Mouse (Mus musculus): Measurements from ENCODE around the gene Cfap221. TPM values are rescaled to one million over a fixed set of nuclear protein-coding genes. Genes with fewer than 3 reads are reported as not detected.

Gene Cfap221
- total RNA-seq, 4 experiments from 2014 or later, result not detected

DNA sequence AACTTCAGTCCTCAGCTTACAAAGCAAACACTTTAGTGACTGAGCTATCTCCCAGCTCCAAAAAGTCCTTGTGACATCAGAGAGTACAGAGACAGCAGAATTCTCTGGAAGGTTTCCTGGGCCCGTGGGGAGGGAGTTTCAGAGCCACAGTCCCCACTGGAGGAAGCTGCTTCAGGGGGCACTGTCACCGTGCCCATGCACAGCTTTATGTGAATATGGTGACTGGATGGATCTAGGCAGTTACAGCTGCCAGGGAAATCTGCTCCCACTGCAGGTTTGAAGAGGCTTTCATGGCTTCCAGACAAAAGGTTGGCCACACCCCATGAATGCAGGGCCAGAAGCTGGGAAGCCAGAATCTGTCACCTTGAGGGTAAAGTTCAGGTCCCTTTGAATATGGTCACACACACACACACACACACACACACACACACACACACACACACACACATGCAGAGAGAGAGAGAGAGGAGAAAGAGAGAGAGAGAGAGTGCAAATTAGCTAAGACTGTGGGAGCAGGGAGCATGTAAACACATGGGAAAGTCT, 89.8 kb downstream of the Cfap221 start:
- DNase-seq (ENCODE audit: low spot score), result no peak

DNA sequence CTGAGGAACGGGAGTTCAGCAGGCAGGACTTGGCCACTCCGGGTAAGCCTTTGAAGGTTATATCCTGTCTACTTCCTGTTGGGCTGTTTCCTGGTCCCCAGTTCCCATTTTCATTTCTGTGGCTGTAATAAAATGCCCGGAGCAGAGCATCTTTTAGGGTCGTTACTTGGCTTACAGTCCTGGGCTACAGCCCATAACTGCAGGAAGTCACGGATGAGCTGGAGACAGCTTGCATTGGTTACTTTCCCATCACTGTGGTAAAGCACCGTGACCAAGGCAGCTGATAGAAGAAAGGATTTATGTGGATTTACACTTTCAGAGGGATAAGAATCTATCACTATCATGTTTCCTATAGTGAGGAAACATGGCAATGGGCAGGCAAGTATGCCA, 93.8 kb downstream of the Cfap221 start:
- no peak for DNase-seq (ENCODE audit: low spot score)

DNA sequence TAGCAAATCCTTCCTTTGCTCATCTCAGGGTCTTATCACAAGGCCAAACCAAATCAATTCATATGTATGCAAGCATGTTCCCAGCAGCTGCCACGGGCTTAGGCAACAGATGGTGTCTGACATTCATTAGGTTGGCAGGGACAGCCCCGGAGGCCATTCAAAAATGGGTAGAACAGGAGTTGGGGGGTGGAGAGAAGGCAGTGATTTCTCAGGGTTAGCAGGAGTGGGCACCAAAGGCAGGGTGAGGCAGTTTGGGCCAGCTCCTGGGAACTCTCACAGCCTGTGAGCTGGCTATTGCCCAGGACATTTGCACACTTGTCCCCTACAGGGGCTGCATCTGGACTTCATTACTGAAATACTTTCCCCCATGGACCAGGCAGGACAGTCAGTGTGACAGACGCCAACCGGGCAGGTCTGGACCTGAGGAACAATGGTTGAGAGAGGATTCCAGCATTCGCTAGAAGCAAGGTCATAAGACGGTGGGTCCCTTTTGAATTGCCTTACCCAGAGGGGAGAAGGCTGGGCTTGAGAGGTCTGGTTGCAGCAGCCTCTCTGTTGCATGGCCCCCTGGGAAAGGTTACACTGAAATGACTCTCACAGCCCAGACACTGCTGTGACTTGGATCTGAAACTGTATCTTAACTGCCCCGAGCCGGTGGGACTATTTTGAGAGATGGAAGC, 94.3 kb downstream of the Cfap221 start:
- no peak for DNase-seq (ENCODE audit: low spot score)

DNA sequence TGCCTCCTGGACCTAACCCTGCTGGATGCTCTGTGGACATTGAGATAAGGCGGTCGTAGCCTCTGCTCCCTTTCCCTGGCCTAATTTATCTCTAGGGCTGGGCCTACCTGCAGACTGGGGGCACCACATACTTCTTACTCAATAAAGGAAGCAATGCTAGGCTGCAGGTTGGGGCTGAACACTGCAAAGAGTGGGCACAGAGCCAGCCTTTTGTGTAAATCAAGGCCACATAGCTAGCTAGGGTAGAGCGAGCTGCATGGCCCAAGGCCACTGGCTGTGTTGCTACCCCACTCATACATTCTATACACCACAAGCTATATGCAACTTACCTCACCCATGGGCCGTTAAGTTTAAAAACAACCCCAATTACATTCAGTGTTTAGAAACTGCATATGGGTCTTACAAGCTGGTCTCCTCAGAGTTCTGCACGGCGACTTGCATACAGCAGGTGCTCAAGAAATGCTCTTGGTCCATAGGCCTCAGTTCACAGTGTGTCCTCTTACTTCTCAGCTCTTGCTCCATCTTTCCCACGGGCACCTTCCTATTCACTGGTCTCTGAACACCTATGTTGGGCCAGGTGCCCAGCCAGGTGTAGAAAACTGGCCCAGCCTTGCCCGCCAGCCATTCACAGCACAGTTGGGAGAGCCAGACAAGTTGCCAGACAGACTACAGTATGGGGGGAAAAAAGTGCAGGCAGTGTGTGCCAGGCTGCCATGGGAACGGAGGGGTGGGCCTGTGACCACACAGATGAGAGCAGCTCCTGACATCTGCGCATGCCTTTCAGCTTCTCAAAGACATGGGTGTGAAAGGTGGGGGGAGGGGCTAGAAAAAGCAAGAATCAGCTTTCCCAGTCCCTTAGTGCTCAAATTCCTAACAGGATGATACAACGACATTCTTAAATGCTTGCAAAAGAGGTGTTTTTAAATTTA, 97.6 kb downstream of the Cfap221 start:
- DNase-seq (ENCODE audit: low spot score), result no peak

GRCm38 (mm10) chr1:119894936-119895335, 102.1 kb downstream of the Cfap221 start:
- peak; percentile 40 for DNase-seq (ENCODE audit: low spot score)

DNA sequence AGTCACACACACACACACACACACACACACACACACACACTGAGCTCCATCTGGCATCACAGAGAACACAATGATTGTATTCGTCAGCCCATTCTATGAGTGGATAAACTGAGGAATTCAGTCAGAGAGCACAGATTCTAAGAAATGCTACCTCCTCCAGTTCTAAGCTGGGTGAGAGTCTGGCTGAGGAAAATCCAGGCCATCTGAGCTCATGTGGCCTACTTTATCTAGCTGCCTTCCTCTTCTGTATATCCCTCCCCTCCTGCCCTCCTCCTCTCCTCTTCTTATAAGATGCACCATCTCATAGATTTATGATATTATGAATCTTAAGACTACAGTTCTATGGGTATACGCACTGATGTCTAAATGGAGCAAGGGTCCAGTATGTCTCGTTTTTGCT, 103.4 kb downstream of the Cfap221 start:
- DNase-seq (ENCODE audit: low spot score), result no peak

GRCm38 (mm10) chr1:119892933-119893332, 104.1 kb downstream of the Cfap221 start:
- no peak for DNase-seq (ENCODE audit: low spot score)

DNA sequence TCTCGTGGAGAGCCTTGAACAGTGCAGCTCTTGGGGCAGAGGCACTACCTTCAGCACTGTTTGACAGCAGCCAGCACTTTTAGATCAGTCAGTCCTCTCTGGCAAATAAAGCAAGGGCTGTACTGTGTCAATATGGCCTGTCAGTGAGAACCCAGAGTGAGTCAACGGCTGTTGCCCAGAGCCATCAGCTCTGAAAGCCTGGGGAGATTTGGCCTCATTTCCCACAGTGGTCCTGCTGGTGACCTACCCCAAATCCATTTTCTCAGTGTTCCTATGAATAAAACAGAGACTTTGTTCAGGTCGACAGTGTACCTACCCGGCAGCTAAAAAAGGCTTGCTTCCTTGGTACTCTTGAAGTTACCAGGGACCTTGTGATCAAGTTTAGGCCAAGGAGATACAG, 105.2 kb downstream of the Cfap221 start:
- no peak for DNase-seq (ENCODE audit: low spot score)

- DNase-seq (ENCODE audit: low spot score), result no peak
Measured at GRCm38 (mm10) chr1:119891149-119891548, 105.9 kb downstream of the Cfap221 start.

GRCm38 (mm10) chr1:119889347-119889746, 107.7 kb downstream of the Cfap221 start:
- DNase-seq (ENCODE audit: low spot score), result no peak

GRCm38 (mm10) chr1:119886320-119886719, 110.7 kb downstream of the Cfap221 start:
- no peak for DNase-seq (ENCODE audit: low spot score)

DNA sequence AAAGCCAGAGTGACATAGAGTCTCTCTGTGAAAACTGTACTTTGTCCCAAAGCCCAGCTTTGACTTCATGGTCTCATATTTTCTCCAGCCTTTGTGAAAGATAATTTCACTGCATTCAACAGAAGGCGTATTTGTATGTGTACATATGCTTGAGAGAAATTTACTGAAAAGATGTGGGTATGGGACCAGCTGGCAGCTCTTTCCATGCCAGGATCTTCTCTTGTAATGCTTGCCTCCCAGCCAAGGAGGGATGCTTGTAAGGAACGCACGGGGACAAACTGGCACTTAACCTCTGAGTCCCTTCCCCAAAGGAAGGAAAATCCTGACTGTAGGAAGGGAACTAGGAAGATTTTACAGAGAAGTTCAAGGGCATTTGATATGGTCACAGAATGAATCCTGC, 112.8 kb downstream of the Cfap221 start:
- no peak for DNase-seq (ENCODE audit: low spot score)

GRCm38 (mm10) chr1:119878909-119879308, 118.1 kb downstream of the Cfap221 start:
- DNase-seq (ENCODE audit: low spot score), result no peak

GRCm38 (mm10) chr1:119877469-119877868, 119.6 kb downstream of the Cfap221 start:
- DNase-seq (ENCODE audit: low spot score), result no peak

Other genes starting within 250 kb of the Cfap221 start
- gene Ptpn4, start 159.6 kb downstream of the Cfap221 start, total RNA-seq (2022), result 10 to 100 TPM; 25.1 to 40.3 (median 31.1) TPM
- 10 to 100 TPM in 2 of 4 experiments, 1 to 10 TPM in 2; 9.6 to 12.2 (median 10.4) TPM for gene Tmem177, start 84.0 kb downstream of the Cfap221 start, total RNA-seq (2022)
- not detected for gene Sctr, start 9.7 kb upstream of the Cfap221 start, total RNA-seq (2022)
- 1 to 10 TPM; 6.3 to 8.5 (median 7.1) TPM for gene Tmem37, start 76.8 kb upstream of the Cfap221 start, total RNA-seq (2022)
- gene Dbi, start 123.8 kb upstream of the Cfap221 start, total RNA-seq (2022), result 100 to 1,000 TPM; 239 to 289 (median 263) TPM
- 1 to 10 TPM; 2.7 to 7.8 (median 5.1) TPM for gene 3110009E18Rik, start 124.0 kb upstream of the Cfap221 start, total RNA-seq (2022)